Mouse (Mus musculus) G1E (cell line): ENCODE results near the gene Cdk20. TPM values are rescaled to one million over a fixed set of nuclear protein-coding genes. Genes with fewer than 3 reads are reported as not detected.

Experiments used
- ATAC-seq: 2 replicates; pipeline ENCODE4 v1.8.0; 2016; ENCODE audit warnings: mild to moderate bottlenecking; ENCODE audit not compliant: insufficient number of reproducible peaks, poor library complexity, low FRiP score, severe bottlenecking; ENCODE audit errors: extremely low read depth
- DNase-seq: peaks from one replicate; pipeline ENCODE4 v3.0.0; 2012; ENCODE audit warnings: low spot score
- H3K27me3 ChIP-seq: 2 replicates; pipeline ENCODE4 v1.6.1; 2012; ENCODE audit warnings: mild to moderate bottlenecking, low read length, inconsistent platforms; ENCODE audit not compliant: insufficient read depth
- H3K36me3 ChIP-seq: replicated peaks from 2 replicates; pipeline ENCODE3; 2012; ENCODE audit warnings: mild to moderate bottlenecking, inconsistent platforms
- H3K4me1 ChIP-seq: 2 replicates; pipeline ENCODE4 v1.6.1; 2012; ENCODE audit warnings: low read depth, low read length, inconsistent platforms, mixed read lengths; ENCODE audit not compliant: insufficient read depth
- H3K4me3 ChIP-seq: 2 replicates; pipeline ENCODE4 v1.5.1; 2012; ENCODE audit warnings: low read depth, mild to moderate bottlenecking, inconsistent platforms, low read length, moderate library complexity, mixed read lengths
- H3K9me3 ChIP-seq: replicated peaks from 2 replicates; pipeline ENCODE4 v1.6.1; 2012; ENCODE audit warnings: inconsistent platforms
- CTCF ChIP-seq: IDR thresholded peaks from 2 replicates; pipeline ENCODE4 v1.5.1; 2012; ENCODE audit warnings: low read depth, low read length, inconsistent platforms, mixed read lengths
- polyA plus RNA-seq: library from polyadenylated mRNA; stranded (reverse); fragments of >175 nt; gene quantifications from 2 replicates; pipeline ENCODE4 v1.2.3, GENCODE M21; 2012
- total RNA-seq, 2 experiments: library from RNA; stranded (forward) in 1 of 2; stranded (reverse) in 1 of 2; fragments of 200-1000 nt in 1 of 2; fragments of >200 nt in 1 of 2; fragmentation: Nextera tagmentation in 1 of 2; gene quantifications; 2 replicates each; pipeline ENCODE4 v1.2.3; 2014 to 2017

Gene Cdk20
- total and polyA plus RNA-seq, 3 experiments = 0.23 to 1.7 (median 0.60) TPM

GRCm38 (mm10) chr13:64489886-64490285 lies 57.8 kb downstream of the Cdk20 start:
- DNase-seq = no peak
- no peak for ATAC-seq
- TF ChIP-seq CTCF = no peak
- Histone ChIP-seq H3K4me3 (no peak overlapping the region), H3K27me3 (no peaks in the 10 kb centered on the region), H3K36me3 (no peaks in the 10 kb centered on the region), H3K9me3 (no peaks in the 10 kb centered on the region), H3K4me1 (no peaks in the 10 kb centered on the region)

Other genes starting within 250 kb of the Cdk20 start
- 1.9 and 4.1 TPM in 2 replicates for gene Cdc14b, start 157.0 kb upstream of the Cdk20 start, total RNA-seq (2014; fragmentation: Nextera tagmentation)
- 2.0 and 2.3 TPM in 2 replicates for gene Cdc14b, start 157.0 kb upstream of the Cdk20 start, total RNA-seq (2017)
- 0.09 and 0.13 TPM in 2 replicates for gene Cdc14b, start 157.0 kb upstream of the Cdk20 start, polyA plus RNA-seq
- 25.7 and 29.9 TPM in 2 replicates for gene Aaed1, start 119.6 kb upstream of the Cdk20 start, total RNA-seq (2014; fragmentation: Nextera tagmentation)
- 15.9 and 16.0 TPM in 2 replicates for gene Aaed1, start 119.6 kb upstream of the Cdk20 start, total RNA-seq (2017)
- 2.1 and 4.2 TPM in 2 replicates for gene Aaed1, start 119.6 kb upstream of the Cdk20 start, polyA plus RNA-seq
- 34.8 and 40.0 TPM in 2 replicates for gene Ctsl, start 61.4 kb upstream of the Cdk20 start, total RNA-seq (2014; fragmentation: Nextera tagmentation)
- gene Ctsl, start 61.4 kb upstream of the Cdk20 start, total RNA-seq (2017) = 93.2 and 97.1 TPM in 2 replicates
- gene Ctsl, start 61.4 kb upstream of the Cdk20 start, polyA plus RNA-seq = 0.38 and 0.45 TPM in 2 replicates
- gene Fam240b, start 65.5 kb downstream of the Cdk20 start, total RNA-seq (2014; fragmentation: Nextera tagmentation) = not detected in 2 replicates
- not detected in 2 replicates for gene Fam240b, start 65.5 kb downstream of the Cdk20 start, total RNA-seq (2017)
- gene Fam240b, start 65.5 kb downstream of the Cdk20 start, polyA plus RNA-seq = not detected in 2 replicates